22 mouse cellular contexts compared by ENCODE assay signal in genomic region chr11:60216671-60217070, GRCm38 (mm10). TPM values are rescaled to one million over a fixed set of nuclear protein-coding genes. Genes with fewer than 3 reads are reported as not detected.
DNase-seq lines count a peak whose midpoint lies in the region; ATAC-seq and TF ChIP-seq lines count a peak whose summit lies in the region.
"Had no signal": no experiment of that assay in that cellular context is flagged by ENCODE, and none has a peak within 500 bp of the region (broad histone marks: within the 10 kb centered on the region; RNA-seq: fewer than 3 reads in every experiment).

No protein-coding gene starts in this region.

- peak; percentile 34 for DNase-seq in kidney, postnatal 14 days
- DNase-seq in kidney, adult 8-10 months, result no peak
- DNase-seq in MN1 (ENCODE audit: low spot score), result peak; percentile 91
- DNase-seq in Patski (ENCODE audit: low read depth, low spot score), result peak; percentile 84
- no peak for DNase-seq in cerebellum, adult 11-12 months
- DNase-seq in lung, postnatal 10 days, result no peak
- DNase-seq: adrenal gland, postnatal 36 days; cerebellum, adult 9-11 months; gastrocnemius, postnatal 10 days; heart, postnatal 14 days; kidney, adult 18-20 months; right cerebral cortex, postnatal 25 days; thymus, postnatal 25 days had no signal

- in situ Hi-C loops in Patski (cut with MboI; ENCODE audit: low pct_unique_long_range_greater_than_20kb), result no loop called here

- H3K27me3 ChIP-seq in Patski, result no peaks in the 10 kb centered on the region
- no peaks in the 10 kb centered on the region for H3K27me3 ChIP-seq in small intestine, adult 2 months (ENCODE audit: control insufficient read depth, insufficient read depth, low read length)
- H3K27me3 ChIP-seq: embryonic facial prominence, embryonic 15.5 days; limb, embryonic 15.5 days; neural tube, embryonic 15.5 days had no signal

- POLR2A ChIA-PET in Patski (lab: Charles Lee), result no interaction called here

- CTCF ChIA-PET in Patski (lab: Charles Lee), result interaction anchor here (1.1 to 4.0 kb wide), 2 partner anchors 17 to 90 kb away, joined by 3 to 15 read pairs; no protein-coding TSS in a partner anchor

- no peak for TF ChIP-seq POLR2A in small intestine, adult 2 months (IDR thresholded peaks at IDR 0.05; ENCODE audit: low read depth, low read length)

- peaks cover 44% of the 10 kb centered on the region for H3K4me1 ChIP-seq in small intestine, adult 2 months (ENCODE audit: control insufficient read depth, insufficient read depth, insufficient read length, low read length)

- no peak for TF ChIP-seq CTCF in Patski (IDR thresholded peaks at IDR 0.05)
- no peak for TF ChIP-seq CTCF in small intestine, adult 2 months (IDR thresholded peaks at IDR 0.05; ENCODE audit: extremely low read depth, insufficient read length, insufficient replicate concordance, low read depth, low read length)

- peak overlapping the region; percentile 34 for H3K27ac ChIP-seq in small intestine, adult 2 months (ENCODE audit: insufficient read depth, low read depth, low read length)
- H3K27ac ChIP-seq: limb, embryonic 15.5 days; macrophage; neural tube, embryonic 15.5 days had no signal

- WGBS in small intestine, adult 2 months, result 70% methylated on average over 1 of the region's 1 CpGs

- peak; percentile 75 for ATAC-seq in Patski
- ATAC-seq: forebrain, embryonic 16.5 days; midbrain, embryonic 16.5 days had no signal

- peaks cover 7% of the 10 kb centered on the region; the same call in 1 of the 2 replicates for H3K36me3 ChIP-seq in small intestine, adult 2 months (ENCODE audit: control insufficient read depth, insufficient read depth, low read length)
- H3K36me3 ChIP-seq: neural tube, embryonic 15.5 days had no signal

- H3K4me3 ChIP-seq in small intestine, adult 2 months (ENCODE audit: low read depth, low read length), result no peak overlapping the region
- H3K4me3 ChIP-seq: embryonic facial prominence, embryonic 15.5 days; limb, embryonic 15.5 days; midbrain, embryonic 10.5 days; myocyte; neural tube, embryonic 15.5 days had no signal

RNA-seq across cellular contexts. Expression of gene Srebf1, which starts 5.7 kb away (rescaled TPM):
- polyA plus RNA-seq in Patski (2021), result 65.4 TPM
- polyA plus RNA-seq in small intestine, adult 2 months (2012; rRNA removed), result 92.9 and 154 TPM in 2 replicates

Comparison
In these comparisons a context has a peak if more than half of its experiments do, and no peak if none do; other contexts are left out.
1. DNase-seq: peak in kidney, postnatal 14 days (single experiment), MN1 (single experiment) and Patski (single experiment); none in kidney, adult 8-10 months (0 of 2), cerebellum, adult 11-12 months (single experiment) and lung, postnatal 10 days (single experiment).